Mouse (Mus musculus) kidney, postnatal 10 days (tissue): ENCODE measurements around the gene Egfl6.

Experiments used
- DNase-seq: peaks from one replicate; pipeline ENCODE4 v3.0.0; 2021; ENCODE audit warnings: mixed read lengths

Gene Egfl6

GRCm38 (mm10) chrX:166584947-166585824, at the start of gene Egfl6:
Gene Egfl6 (minus strand): TSS chrX:166585720.
- peak; percentile 38 for DNase-seq

- DNase-seq: peak; percentile 12
Observed at GRCm38 (mm10) chrX:166626866-166627570, 41.5 kb upstream of the Egfl6 start.

- no peak for DNase-seq
Observed at GRCm38 (mm10) chrX:166626174-166626573, 40.7 kb upstream of the Egfl6 start.

- peak; percentile 21 for DNase-seq
Observed at GRCm38 (mm10) chrX:166623176-166623575, 37.7 kb upstream of the Egfl6 start.

GRCm38 (mm10) chrX:166621560-166622301, 36.2 kb upstream of the Egfl6 start:
- DNase-seq: no peak

- no peak for DNase-seq
Observed at GRCm38 (mm10) chrX:166620900-166621299, 35.4 kb upstream of the Egfl6 start.

GRCm38 (mm10) chrX:166619084-166619483, 33.6 kb upstream of the Egfl6 start:
- DNase-seq: no peak

- no peak for DNase-seq
Observed at GRCm38 (mm10) chrX:166615191-166615590, 29.7 kb upstream of the Egfl6 start.

GRCm38 (mm10) chrX:166576111-166576510, 9.4 kb downstream of the Egfl6 start:
- no peak for DNase-seq

- DNase-seq: no peak
Observed at GRCm38 (mm10) chrX:166565983-166566382, 19.5 kb downstream of the Egfl6 start.

GRCm38 (mm10) chrX:166565401-166565800, 20.1 kb downstream of the Egfl6 start:
- no peak for DNase-seq

GRCm38 (mm10) chrX:166564900-166565299, 20.6 kb downstream of the Egfl6 start:
- DNase-seq: no peak

- peak; percentile 10 for DNase-seq
Observed at GRCm38 (mm10) chrX:166559333-166559732, 26.2 kb downstream of the Egfl6 start.

- DNase-seq: peak; percentile 10
Observed at GRCm38 (mm10) chrX:166552355-166552754, 33.2 kb downstream of the Egfl6 start.

GRCm38 (mm10) chrX:166546495-166546894, 39.0 kb downstream of the Egfl6 start:
- no peak for DNase-seq

GRCm38 (mm10) chrX:166535138-166535537, 50.4 kb downstream of the Egfl6 start:
- no peak for DNase-seq

- DNase-seq: no peak
Observed at GRCm38 (mm10) chrX:166533432-166533831, 52.1 kb downstream of the Egfl6 start.

- DNase-seq: no peak
Observed at GRCm38 (mm10) chrX:166531671-166532070, 53.8 kb downstream of the Egfl6 start.

GRCm38 (mm10) chrX:166528126-166528525, 57.4 kb downstream of the Egfl6 start:
- no peak for DNase-seq

GRCm38 (mm10) chrX:166525637-166526315, 59.7 kb downstream of the Egfl6 start:
- no peak for DNase-seq

- no peak for DNase-seq
Observed at GRCm38 (mm10) chrX:166520782-166521181, 64.7 kb downstream of the Egfl6 start.

- DNase-seq: peak; percentile 5
Observed at GRCm38 (mm10) chrX:166518345-166518744, 67.2 kb downstream of the Egfl6 start, which contains the start of gene Tceanc. Gene Tceanc (minus strand): TSS chrX:166518567.

GRCm38 (mm10) chrX:166516631-166517030, 68.9 kb downstream of the Egfl6 start:
- DNase-seq: no peak
